Mouse (Mus musculus) spleen, adult 2 months (tissue): ENCODE measurements around the gene S100a2.

ENCODE experiments used
- CTCF ChIP-seq: fragments of 200-500 bp; IDR thresholded peaks from 2 replicates; pipeline ENCODE4 v1.5.1; 2011; ENCODE audit warnings: mild to moderate bottlenecking, inconsistent platforms; ENCODE audit not compliant: insufficient read depth, insufficient read length, insufficient replicate concordance; ENCODE audit errors: extremely low read depth
- POLR2A ChIP-seq: fragments of 200-500 bp; IDR thresholded peaks from 2 replicates; pipeline ENCODE4 v1.6.1; 2011; ENCODE audit warnings: low read depth, low read length, inconsistent platforms

DNA sequence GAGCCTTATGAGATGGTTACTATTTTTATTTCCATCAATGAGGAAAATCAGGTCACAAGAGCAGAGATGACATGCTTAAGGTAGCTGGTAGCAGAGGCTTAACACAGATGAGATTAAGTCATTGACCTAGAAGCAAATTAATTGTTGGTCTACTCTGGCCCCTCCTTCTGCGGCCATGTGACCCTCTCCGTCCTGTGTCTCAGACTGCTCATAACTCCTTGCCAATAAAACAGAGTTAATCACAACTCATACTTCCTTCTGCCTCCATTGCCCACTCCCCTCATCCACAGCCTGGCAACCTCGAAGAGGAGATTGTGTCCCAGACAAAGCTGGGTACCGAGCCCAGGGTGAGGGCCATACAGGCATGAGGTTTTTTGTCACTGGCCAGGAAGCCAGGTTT lies 8.2 kb downstream of the S100a2 start:
- TF ChIP-seq CTCF (no peak), POLR2A (no peak)
